Mouse (Mus musculus) NIH3T3 (cell line): ENCODE results near the gene Spred3.
"Not testable (repeated sequence)": the region's sequence is repeated elsewhere in the genome, so short reads cannot be mapped to it uniquely, and the experiment has no call there.

Source experiments
- DNase-seq: peaks from one replicate; pipeline ENCODE4 v3.0.0-alpha.2; 2012; ENCODE audit warnings: low read depth

Gene Spred3

GRCm38 (mm10) chr7:29170066-29170754, at the start of gene Spred3, which contains the start of gene Ggn:
Spred3 (minus strand) TSS chr7:29170411.
Ggn (plus strand) TSS chr7:29170210.
- DNase-seq, result peak; percentile 84

- no peak for DNase-seq
Observed at GRCm38 (mm10) chr7:29214846-29215245, 44.6 kb upstream of the Spred3 start.

- DNase-seq, result no peak
Observed at GRCm38 (mm10) chr7:29214236-29214635, 44.0 kb upstream of the Spred3 start.

- no peak for DNase-seq
Observed at GRCm38 (mm10) chr7:29213675-29214082, 43.5 kb upstream of the Spred3 start, which contains the start of gene Catsperg1. Catsperg1 (minus strand) TSS chr7:29214035.

GRCm38 (mm10) chr7:29212775-29213560, 42.8 kb upstream of the Spred3 start:
- not testable (repeated sequence) for DNase-seq

- DNase-seq, result peak; percentile 9
Observed at GRCm38 (mm10) chr7:29212199-29212765, 42.1 kb upstream of the Spred3 start.

GRCm38 (mm10) chr7:29211415-29212198, 41.4 kb upstream of the Spred3 start:
- DNase-seq, result peak; percentile 96

- peak; percentile 83 for DNase-seq
Observed at GRCm38 (mm10) chr7:29211013-29211412, 40.8 kb upstream of the Spred3 start.

GRCm38 (mm10) chr7:29202577-29202976, 32.4 kb upstream of the Spred3 start:
- DNase-seq, result no peak

- not testable (repeated sequence) for DNase-seq
Observed at GRCm38 (mm10) chr7:29194230-29194629, 24.0 kb upstream of the Spred3 start.

GRCm38 (mm10) chr7:29181323-29181722, 11.1 kb upstream of the Spred3 start:
- DNase-seq, result not testable (repeated sequence)

- DNase-seq, result no peak
Observed at GRCm38 (mm10) chr7:29180854-29181236, 10.6 kb upstream of the Spred3 start.

GRCm38 (mm10) chr7:29180077-29180853, 10.1 kb upstream of the Spred3 start, which contains the start of gene Psmd8:
Psmd8 (minus strand) TSS chr7:29180701.
- peak; percentile 99 for DNase-seq

- DNase-seq, result peak; percentile 50
Observed at GRCm38 (mm10) chr7:29179323-29179722, 9.1 kb upstream of the Spred3 start.

- no peak for DNase-seq
Observed at GRCm38 (mm10) chr7:29178106-29178505, 7.9 kb upstream of the Spred3 start.

GRCm38 (mm10) chr7:29172390-29173016, 2.3 kb upstream of the Spred3 start:
- no peak for DNase-seq

GRCm38 (mm10) chr7:29171562-29172097, 1.4 kb upstream of the Spred3 start:
- no peak for DNase-seq

- peak; percentile 75 for DNase-seq
Observed at GRCm38 (mm10) chr7:29170755-29171561, 747 bp upstream of the Spred3 start.
